Mouse (Mus musculus) gonadal fat pad, adult 2 months (tissue): ENCODE measurements around the gene Fam217b. TPM values are rescaled to one million over a fixed set of nuclear protein-coding genes. Genes with fewer than 3 reads are reported as not detected.

Source experiments
- DNase-seq: peaks from one replicate; pipeline ENCODE4 v3.0.0-alpha.2; 2012; ENCODE audit warnings: low read depth
- polyA plus RNA-seq: library from polyadenylated mRNA; depleted of rRNA; stranded (reverse); fragments of >200 nt; gene quantifications from 2 replicates; pipeline ENCODE4 v1.2.3, GENCODE M21; 2012; rRNA removed

Gene Fam217b
- polyA plus RNA-seq, result 4.1 and 5.4 TPM in 2 replicates

DNA sequence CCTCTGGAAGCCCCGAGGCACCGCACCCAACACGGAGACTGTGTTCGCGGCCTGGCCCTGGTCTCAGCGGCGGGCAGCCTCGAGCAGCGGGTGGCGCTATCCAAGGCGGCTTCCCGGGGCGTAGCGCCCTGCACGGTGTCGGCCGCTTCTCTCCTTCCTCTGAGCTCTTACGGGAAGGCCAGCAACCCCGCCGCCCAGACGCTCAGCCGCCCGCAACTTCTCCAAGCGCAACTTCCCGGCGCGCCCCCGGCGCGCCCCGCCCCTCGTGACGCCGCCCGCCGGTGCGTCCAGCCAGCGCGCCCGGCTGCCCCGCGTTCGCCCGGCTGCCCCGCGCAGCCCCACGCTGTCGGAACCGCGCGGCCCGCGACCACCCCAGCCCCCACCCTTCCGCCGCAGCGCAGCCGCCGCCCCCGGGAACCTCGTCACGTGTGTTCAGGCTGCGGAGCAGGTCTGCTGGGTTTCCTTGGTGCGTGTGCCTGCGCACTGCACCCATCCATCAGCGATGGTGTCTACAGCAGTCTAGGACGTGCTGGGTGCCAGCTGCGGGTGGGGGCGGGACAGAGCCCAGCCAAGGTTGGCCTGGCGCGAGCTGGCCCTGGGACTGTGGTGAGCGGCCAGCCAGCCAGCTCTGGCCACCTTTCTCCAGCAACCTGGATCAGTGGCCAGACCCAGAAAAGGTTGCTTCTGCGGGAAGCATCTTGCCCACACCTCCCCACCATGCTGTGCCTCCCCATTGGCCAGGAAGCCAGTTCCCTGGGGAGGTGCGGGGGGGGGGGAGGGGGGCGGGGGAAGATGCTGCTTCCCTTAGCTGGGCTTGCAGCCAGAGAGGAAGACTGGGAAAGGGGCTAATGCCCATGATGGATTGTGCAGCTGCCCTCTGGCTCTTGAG, at the start of gene Fam217b, which contains the start of gene Ppp1r3d:
Gene Fam217b (plus strand): TSS at position 264 of the 889 bp plus-strand sequence.
Gene Ppp1r3d (minus strand): TSS at position 212 of the 889 bp plus-strand sequence.
- DNase-seq, result no peak

DNA sequence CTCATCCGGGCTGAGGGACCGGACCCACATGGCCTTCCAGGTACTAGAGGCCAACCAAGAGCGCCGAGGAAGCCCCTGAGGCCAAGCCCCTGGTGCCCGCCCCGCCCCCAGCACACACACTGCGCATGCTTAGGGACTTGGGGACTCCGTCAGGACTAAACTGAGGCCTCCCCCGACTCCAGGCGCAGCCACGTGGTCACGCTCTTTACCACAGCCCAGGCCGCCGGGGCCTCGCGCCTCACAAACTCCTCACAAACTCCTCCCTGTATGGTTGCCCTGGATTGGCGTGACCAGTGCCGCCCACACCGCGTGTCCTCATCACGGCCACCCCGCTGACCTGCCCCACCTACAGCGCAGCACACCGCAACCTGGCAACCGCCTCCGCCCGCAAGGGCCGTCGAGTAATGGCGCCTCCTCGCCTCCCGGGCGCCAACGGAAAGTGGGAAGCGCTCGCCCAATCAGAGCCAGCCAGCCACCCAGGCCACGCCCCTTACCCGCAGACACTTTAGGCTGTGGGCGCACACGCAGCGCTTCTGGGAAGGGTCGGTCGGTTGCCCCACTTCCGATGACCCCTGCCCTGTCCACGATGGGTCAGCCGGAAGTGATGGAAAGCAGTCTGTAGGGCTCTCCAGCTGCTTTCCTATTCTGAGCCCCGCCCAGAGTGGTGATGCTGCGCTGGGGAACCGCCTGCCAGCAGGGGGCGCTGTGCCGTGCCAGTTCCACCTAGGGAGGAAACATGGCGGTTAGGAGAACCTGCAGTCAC, 7.1 kb upstream of the Fam217b start, which contains the start of gene Sycp2:
Gene Sycp2 (minus strand): TSS at position 633 of the 763 bp plus-strand sequence.
- no peak for DNase-seq

DNA sequence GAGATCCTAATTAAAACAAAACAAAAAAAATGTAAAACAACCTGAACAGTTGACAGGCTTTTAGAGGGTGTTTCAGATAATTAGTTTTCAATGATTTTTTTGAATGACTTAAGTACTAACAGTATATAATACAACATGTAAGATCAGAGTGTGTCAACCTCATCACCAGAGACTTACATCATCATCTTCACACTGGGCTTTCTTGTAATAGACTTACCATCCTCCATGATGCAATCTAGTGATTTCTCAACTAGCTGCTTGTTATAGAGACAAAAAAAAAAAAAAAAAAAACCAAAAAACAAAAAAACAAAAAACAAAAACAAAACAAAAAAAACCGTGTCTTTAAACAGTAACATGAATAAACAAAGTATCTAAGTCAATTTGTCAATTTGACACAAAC, 5.3 kb upstream of the Fam217b start:
- no peak for DNase-seq

DNA sequence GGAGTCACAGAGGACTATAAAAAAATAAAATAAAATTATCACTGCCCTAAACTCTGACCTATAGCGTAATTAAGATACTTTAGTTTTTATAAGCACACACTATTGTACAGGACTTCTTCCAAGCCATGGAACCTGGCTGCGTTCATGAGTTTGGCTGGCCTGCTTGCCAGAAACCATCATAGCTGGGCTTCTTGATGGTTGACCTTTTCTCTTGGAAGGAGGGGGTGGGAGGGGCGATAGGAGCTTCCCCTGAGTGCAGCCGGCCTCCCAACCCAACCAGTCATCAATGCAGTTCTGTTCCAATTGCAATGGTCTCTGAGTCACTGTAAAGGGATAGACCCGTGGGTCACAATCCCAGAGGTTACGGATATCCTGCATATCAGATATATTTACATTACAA, 4.0 kb upstream of the Fam217b start:
- DNase-seq, result no peak

GRCm38 (mm10) chr2:178412598-178412997, 1.7 kb upstream of the Fam217b start:
- DNase-seq, result no peak

DNA sequence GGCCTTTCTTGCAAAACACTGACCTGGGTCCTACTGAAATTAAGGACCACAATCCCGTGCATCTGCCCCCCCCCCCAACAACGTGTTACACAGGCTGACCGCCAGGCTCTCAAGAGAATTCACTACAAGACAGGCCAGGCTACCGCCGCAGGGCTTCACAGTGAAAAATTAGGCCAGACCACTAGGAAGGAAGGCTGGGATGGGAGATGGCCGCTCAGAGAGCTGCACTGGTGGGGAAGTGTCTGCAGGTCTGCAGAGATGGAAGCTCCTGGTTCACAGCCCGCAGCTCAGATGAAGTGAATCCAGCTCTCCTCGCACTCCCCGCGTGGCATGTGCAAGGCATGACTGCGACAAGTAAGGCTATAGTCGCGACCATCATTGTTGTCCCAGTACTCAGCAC, 1.2 kb upstream of the Fam217b start:
- DNase-seq, result no peak

GRCm38 (mm10) chr2:178413481-178414260, 653 bp upstream of the Fam217b start:
- DNase-seq, result no peak

GRCm38 (mm10) chr2:178415150-178415448, 775 bp downstream of the Fam217b start:
- DNase-seq, result no peak

- DNase-seq, result no peak
Measured at GRCm38 (mm10) chr2:178416427-178416826, 2.1 kb downstream of the Fam217b start.

- DNase-seq, result no peak
Measured at GRCm38 (mm10) chr2:178416970-178417369, 2.6 kb downstream of the Fam217b start.

GRCm38 (mm10) chr2:178420576-178420975, 6.3 kb downstream of the Fam217b start:
- no peak for DNase-seq

- no peak for DNase-seq
Measured at GRCm38 (mm10) chr2:178421603-178422002, 7.3 kb downstream of the Fam217b start.

DNA sequence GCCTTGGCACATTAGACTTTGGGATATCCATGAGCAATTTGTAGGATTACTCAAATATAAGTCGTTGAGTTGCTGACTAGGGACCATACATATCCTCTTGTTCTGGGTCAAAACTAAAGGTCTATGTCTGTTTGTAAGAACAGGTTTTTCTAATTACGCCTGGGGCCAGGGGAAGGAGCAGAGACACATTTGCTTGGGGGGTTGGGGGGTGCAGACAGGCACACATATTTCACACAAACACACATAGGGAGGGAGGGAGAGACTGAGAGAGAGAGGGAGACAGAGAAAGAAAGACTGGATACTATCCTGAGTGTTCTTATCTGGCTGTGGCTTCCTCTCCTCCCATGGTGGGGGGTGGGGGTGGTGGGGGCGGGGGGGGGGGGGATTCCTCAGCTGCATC, 7.9 kb downstream of the Fam217b start:
- DNase-seq, result no peak

- no peak for DNase-seq
Measured at GRCm38 (mm10) chr2:178423223-178423622, 8.9 kb downstream of the Fam217b start.

- no peak for DNase-seq
Measured at GRCm38 (mm10) chr2:178426229-178426628, 11.9 kb downstream of the Fam217b start.

DNA sequence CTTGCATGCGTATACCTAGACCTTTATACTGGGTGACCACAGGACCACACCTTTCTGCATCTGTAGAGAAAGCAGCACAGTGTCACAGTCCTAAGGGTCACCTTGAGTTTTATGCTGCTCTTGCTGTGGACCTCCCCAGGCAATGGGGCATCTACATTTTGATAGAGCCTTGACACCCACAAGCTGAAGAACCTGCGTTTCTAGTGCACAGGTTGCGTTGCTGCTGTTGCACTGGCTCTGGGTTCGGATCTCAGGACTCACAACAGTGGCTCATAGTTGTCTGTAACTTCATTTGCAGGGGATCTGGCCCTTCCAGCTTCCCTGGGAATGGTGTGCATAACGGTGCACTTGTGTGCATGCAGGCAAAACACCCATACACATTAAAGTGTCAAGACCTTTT, 12.9 kb downstream of the Fam217b start:
- DNase-seq, result no peak

DNA sequence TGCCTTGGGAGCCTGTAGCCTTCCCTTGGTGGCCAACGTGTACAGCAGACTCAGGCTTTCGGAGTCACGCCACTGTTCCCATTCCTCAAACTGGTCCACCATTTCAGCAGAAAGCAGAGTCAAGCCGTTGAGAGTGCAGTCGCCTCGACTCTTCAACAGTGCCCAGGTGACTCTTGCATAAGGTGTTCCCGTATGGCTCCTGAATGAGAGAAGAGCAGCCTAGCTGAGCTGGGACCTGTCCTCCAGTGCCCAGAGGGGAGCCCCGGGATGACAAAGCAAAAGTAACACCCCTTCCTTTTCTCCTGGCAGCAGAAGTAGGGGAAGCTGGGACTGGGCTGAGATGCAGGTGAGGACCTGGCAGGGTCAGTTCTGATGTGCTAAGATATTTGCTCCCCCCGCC, 13.9 kb downstream of the Fam217b start:
- no peak for DNase-seq

- no peak for DNase-seq
Measured at GRCm38 (mm10) chr2:178428676-178429075, 14.4 kb downstream of the Fam217b start.

GRCm38 (mm10) chr2:178429426-178429825, 15.1 kb downstream of the Fam217b start:
- no peak for DNase-seq

DNA sequence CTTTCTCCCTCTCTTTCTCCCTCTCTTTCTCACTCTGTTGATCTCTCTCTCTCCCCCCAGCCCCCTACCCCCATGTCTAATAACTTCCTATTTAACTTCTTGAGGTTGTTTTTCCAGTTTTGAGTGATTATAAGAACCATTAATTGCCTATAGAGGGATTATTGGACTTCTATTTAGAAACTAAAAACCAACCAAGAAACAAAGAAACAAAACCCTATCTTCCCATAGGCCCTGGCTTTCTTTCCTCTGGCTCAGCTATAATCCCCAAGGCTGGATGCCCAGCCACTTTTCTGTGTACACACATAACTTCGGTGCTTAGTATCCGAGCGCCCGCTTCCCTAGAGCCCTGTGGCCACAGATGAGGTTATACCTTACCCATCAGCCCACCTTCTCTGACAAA, 15.9 kb downstream of the Fam217b start, which contains the start of gene Cdh26:
Gene Cdh26 (plus strand): TSS at position 301 of the 400 bp plus-strand sequence.
- no peak for DNase-seq

GRCm38 (mm10) chr2:178433495-178433894, 19.2 kb downstream of the Fam217b start:
- DNase-seq, result no peak

DNA sequence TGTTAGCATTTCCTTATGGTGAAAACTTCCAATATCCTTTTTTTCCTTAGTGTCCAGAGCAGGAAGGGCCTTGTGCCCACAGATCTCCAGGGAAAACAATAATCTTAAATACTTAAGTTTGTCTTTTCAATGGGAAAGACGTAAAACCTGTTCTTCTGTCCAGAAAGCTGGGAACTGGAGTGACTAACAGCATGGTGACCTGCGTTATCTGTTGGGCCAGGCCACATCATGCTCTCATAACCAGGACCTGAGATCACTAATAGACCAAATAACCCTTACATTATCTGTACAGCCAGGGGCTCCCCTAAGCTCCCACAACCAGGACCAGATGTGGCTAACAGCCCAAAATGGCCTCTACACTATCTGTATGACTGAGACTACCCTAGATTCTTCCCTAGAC, 19.6 kb downstream of the Fam217b start:
- no peak for DNase-seq
